Mouse (Mus musculus): ENCODE data around the gene Klhl29. TPM values are rescaled to one million over a fixed set of nuclear protein-coding genes. Genes with fewer than 3 reads are reported as not detected.

The Klhl29 gene
- total RNA-seq, 2 experiments from 2014 or later = not detected

DNA sequence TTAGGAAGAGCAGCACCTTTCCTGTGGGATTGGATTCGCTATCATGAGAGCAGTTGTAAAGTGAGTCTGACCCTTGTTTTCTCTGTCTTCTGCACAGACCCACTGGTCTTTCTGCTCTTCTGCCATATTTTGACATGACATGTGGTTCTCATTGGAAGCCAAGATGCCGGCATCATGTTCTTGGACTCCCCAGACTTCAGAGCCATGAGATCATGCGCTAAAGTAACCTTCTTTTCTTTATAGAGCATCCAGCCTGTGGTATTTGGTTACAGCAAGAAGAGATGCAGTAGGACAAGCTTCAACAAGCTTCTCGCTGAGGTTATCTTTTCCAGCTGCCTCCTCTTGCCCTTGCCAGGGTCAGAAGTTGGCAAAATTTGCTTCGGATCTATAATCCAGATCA lies 145.0 kb downstream of the Klhl29 start:
- ATAC-seq (replicated peaks; ENCODE audit: poor library complexity, severe bottlenecking) = no peak

DNA sequence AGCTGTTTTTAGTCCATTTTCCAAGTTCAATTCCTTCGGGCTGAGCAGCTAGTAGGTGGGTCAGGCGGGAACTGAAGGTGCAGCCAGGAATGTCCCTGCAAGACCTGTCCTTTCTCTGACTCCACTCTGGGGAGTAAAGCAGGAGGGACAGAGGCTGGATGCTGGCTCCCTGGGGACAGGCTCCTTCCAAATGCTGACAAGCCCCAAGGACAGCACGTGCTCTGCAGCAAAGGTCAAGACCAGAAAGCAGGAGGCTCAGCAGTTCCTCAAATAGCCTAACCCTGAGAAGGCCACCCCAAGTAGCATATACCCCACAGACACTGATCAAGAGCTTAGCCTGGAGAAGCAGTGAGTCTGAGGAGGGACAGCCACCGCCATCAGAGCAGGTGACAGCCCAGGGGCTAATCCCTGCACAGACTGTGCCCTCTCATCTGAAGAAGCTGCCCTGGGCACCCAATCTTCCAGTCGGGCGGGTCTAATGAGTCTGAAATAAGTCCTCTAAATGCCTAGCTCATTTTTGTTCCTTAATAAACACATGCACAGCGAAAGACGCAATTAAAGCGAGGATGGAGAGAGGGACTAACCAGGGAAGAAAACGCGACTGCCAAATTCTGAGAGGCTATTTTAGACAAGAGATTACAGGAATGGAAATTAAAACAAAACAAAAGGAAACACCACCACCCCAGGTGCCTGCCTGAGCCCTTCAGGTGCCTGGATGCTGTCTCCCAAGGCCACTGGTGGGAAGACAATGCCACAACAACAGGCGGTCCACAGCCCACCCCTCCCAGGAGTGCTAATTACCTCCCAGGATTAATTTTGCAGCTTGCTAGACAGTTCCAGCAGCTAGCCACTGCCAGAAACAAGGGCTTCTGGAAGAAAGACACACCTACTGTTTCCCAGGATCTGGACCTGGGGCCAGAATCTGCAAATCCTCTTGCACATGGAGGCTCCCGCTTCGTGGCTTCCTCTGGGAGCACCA lies 148.5 kb downstream of the Klhl29 start:
- no peak for ATAC-seq (replicated peaks; ENCODE audit: poor library complexity, severe bottlenecking)

DNA sequence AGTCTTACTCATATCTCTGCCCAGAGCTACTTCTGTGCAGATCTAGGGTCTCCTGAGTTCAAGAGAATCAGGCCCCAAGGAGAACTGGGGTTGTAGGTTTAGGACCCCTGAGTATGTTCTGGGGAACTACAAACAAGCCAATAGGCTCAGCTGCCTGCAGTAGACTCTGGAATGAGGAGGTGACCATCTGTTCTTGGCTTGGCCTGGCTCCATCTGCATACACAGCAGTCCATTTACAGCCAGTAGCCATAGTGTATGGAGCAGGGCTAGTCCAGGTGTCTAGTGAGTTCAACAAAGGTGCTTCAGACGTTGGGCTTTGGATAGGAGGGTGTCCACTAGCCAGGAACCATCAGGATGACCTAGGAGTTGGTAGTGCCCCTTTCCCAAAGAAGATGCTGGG lies 151.9 kb downstream of the Klhl29 start:
- ATAC-seq (replicated peaks; ENCODE audit: poor library complexity, severe bottlenecking) = peak; percentile 34

- ATAC-seq (replicated peaks; ENCODE audit: poor library complexity, severe bottlenecking) = peak; percentile 82
These were observed 152.9 kb downstream of the Klhl29 start for GRCm38 (mm10) chr12:5222439-5223202.

DNA sequence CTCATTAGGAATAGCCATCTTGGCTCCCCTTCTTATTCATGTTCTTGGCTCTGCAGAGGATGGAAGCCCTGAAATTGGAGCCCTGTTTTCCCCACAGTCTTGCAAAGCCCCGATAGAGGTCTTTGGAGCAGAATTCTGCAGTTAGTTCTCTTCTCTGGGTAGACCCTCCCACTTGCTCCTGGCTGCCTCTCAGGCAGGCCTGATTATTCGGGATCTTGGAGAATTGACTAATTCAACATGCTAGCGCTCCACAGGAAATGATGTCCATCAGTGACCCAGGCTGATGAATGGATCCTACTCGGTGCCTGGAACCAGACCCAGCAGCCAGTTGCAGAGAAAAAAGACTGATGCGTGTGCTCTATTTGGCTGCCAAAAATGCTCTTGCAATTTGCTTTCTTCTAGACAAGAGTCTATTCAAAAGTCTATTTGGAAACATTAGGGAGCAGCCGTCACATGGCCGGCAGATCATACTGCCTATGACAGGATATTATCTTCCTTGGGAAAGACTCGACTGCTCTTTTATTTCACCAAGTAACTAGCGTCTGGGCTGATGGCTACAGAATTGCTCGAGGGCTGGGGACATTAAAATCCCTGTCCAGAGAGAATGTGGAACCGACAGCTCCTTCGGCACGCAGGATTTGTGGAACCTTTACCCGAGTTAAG lies 155.4 kb downstream of the Klhl29 start:
- ATAC-seq (replicated peaks; ENCODE audit: poor library complexity, severe bottlenecking) = no peak

DNA sequence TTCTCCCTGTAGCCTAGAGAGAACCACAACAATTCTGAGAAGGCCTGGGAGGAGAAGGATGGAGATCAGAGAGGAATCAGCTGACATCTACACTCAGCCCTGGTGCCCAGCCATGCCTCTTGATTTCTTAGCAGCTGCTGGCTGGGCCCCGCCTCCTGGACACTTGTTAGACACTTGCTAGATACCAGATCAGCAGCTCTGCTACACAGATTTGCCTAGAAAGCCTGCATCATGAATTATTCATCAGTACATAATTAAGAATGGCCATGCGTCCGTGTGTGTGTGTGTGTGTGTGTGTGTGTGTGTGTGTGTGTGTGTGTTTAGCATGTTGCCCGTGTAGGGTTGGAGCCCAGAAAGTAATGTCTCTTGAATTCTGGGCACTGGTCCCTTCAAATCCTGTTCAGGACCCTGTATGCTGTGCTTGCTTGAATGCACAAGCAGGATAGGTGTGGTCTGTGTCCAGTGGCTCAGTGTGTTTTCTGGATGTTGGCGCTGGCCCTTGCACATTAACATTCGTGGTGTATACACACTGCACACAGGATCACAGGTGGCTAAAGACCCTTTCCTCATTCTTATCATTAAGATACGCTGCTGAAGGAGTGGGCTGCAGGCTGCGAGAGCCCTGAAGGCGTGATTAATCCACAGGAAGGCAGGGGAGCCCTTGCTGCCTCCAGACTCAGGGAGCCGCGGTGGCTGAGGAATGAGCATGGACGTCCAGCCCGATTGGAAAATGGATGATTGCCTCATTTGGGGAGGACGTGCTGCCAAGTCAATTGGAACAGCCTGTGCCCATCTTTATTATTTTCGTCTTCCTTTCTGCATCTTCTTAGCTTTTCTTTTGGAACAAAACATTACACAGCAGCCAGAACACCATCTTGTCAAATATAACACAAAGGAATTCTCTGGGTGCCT lies 159.4 kb downstream of the Klhl29 start:
- ATAC-seq (replicated peaks; ENCODE audit: poor library complexity, severe bottlenecking) = no peak

GRCm38 (mm10) chr12:5214266-5214665 lies 161.2 kb downstream of the Klhl29 start:
- ATAC-seq (replicated peaks; ENCODE audit: poor library complexity, severe bottlenecking) = no peak

GRCm38 (mm10) chr12:5213339-5214104 lies 162.0 kb downstream of the Klhl29 start:
- peak; percentile 76 for ATAC-seq (replicated peaks; ENCODE audit: poor library complexity, severe bottlenecking)

DNA sequence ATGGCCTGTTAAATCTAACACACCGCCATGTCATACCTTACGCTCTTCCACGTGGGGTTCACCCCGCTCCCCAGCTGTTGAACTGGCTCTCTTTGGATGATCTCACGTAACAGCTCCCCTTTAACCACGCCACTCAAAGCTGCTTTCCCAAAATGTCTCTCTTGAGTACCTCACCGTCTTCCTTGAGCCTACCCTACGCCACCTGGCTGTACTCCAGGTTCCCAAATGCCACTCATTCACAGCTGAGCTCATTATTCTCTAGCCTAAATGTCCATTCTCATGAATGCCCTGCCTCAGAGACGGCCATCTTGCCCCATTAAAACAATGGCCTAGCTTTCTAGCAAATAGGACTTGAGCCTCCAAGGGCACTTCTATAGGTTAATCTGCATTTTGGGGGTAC lies 163.6 kb downstream of the Klhl29 start:
- ATAC-seq (replicated peaks; ENCODE audit: poor library complexity, severe bottlenecking) = no peak

DNA sequence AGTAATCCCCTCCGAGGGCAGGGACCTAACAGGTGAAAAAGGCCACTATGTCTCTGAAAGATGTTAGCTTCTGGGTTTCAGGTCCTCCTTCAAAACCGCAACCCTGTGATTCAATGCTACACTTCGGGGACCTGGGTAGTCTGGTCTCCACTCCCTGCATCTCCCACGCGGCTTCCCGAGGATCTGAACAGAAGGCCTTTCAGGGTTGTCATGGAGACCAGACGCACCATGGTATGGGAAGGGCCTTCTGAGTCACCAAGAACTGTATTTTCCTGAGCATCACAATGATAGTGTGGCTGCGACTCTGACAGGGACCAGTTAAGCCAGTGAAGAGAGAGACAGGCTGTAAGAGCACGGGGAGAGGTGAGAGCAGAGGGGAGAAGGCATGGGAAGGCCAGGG lies 164.7 kb downstream of the Klhl29 start:
- no peak for ATAC-seq (replicated peaks; ENCODE audit: poor library complexity, severe bottlenecking)

DNA sequence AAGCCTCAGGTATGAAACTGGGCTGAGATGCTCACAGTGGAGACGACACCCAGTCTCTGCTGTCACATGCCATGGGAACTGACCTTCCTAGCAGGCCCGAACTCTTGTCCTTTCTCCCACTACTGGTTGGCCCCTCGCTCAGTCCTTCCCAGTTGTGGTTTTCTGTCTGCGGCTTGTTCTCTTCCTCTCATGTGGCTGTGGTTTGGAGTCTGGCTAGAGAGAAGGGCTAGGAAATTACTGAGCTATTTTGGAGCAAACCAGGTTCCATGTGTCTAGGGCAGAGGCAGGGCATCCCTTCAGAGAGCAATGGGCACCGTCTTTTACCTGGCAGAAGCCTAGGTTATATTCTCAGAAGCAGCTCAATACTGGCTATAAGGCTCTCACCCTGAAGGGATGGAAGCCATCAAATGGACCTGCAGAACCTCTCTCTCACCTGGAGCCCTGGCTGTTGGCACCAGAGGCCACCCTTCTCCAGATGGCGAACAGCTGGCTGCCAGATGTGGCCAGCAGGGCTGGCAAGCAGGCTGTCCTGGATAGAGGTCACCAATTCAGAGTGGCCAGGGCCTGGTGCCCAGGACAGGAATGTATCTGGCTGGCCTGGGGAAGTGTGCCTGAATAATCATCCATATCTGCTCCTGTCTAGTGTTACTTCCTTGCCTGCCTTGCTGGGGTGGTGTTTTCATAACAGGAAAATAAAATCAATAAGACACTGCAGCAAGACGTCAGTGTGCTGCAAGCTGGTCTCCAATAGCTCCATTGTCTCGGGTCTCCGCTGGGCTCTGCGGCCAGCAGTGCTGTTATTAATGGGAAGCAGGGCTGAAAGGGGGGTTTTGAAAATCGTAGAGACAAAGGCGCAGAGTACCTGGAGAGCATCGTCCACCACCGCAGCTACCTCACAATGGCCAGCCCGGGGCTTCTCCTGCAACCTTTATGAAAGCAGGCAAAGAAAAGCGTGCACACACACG lies 167.3 kb downstream of the Klhl29 start:
- ATAC-seq (replicated peaks; ENCODE audit: poor library complexity, severe bottlenecking) = peak; percentile 71

DNA sequence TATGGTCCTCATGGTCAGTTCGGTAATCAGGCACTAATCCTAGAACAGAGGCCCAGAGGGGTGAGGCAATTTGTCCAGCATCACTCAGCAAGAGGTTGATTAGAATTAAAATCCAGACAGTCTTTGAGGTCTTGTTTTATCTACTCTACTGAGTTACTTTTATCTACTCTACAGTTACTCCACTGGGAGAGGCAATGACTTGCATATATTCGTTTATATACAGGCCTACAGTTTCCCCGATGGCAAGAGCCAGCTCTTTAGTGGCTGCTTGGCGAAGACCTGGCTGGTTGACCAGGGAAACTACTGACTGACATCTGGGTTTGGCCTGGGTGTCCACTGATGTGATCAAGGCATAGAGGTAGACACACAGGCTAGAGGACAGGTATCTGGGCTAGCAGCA lies 168.3 kb downstream of the Klhl29 start:
- ATAC-seq (replicated peaks; ENCODE audit: poor library complexity, severe bottlenecking) = no peak

GRCm38 (mm10) chr12:5204071-5204840 lies 171.2 kb downstream of the Klhl29 start:
- no peak for ATAC-seq (replicated peaks; ENCODE audit: poor library complexity, severe bottlenecking)

DNA sequence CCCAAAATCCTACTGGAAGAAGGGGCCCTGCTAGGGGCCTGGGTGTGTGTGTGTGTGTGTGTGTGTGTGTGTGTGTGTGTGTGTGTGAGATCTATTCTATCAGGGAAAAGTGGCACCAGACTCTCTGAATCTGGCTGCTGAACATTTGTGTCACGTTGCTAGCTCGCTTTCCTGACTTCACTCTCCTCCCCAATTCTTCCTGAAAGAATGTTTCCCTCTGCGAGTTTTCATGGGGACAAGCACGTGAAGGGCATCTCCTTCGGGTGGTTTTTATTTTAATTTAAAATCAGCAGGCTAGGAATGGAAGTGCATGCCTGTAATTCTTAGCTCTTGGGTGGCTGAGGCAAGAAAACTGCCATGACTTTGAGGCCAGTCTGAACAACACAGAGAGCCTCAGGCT lies 172.1 kb downstream of the Klhl29 start:
- no peak for ATAC-seq (replicated peaks; ENCODE audit: poor library complexity, severe bottlenecking)

- no peak for ATAC-seq (replicated peaks; ENCODE audit: poor library complexity, severe bottlenecking)
These were observed 177.2 kb downstream of the Klhl29 start for GRCm38 (mm10) chr12:5198254-5198653.

DNA sequence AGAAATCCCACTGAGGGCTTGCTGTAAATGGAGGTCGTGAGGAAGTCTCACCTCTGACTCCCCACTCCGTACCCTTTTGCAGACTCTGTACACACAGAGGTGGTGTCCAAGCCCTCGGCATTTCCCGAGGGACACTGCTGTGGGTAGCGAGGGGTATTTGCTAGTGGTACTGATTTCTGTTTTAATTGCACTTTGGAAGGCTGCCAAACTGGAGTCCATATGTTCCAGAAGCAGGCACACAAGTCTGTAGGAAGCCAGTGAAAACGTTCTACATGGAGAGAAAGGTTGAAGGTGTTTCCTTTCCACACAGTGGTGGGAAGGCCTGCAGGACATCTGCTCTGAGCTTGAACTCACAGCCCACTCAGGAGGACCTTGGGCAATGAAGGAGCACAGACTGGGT lies 181.3 kb downstream of the Klhl29 start:
- no peak for ATAC-seq (replicated peaks; ENCODE audit: poor library complexity, severe bottlenecking)

- ATAC-seq (replicated peaks; ENCODE audit: poor library complexity, severe bottlenecking) = no peak
These were observed 183.1 kb downstream of the Klhl29 start for GRCm38 (mm10) chr12:5192380-5192718.
